Mouse (Mus musculus): ENCODE data around the gene Lsm11. TPM values are rescaled to one million over a fixed set of nuclear protein-coding genes. Genes with fewer than 3 reads are reported as not detected.
"Not testable (repeated sequence)": the region's sequence is repeated elsewhere in the genome, so short reads cannot be mapped to it uniquely, and the experiment has no call there.

Gene Lsm11
- polyA plus RNA-seq, 1 experiment from 2014 or later, result 15.8 TPM

- Histone ChIP-seq H3K27me3 (no peaks in the 10 kb centered on the region), H3K9ac (no peak overlapping the region), H3K4me2 (no peak overlapping the region), H3K4me1 (replicated peaks) (peaks cover 11% of the 10 kb centered on the region; the same call in 1 of the 2 replicates), H3K9me3 (no peaks in the 10 kb centered on the region), H3K27ac (no peak overlapping the region), H3K4me3 (no peak overlapping the region), H3K36me3 (peaks cover 43% of the 10 kb centered on the region)
- WGBS, result 96% methylated on average over 2 of the region's 2 CpGs
- no peak for ATAC-seq (ENCODE audit: low FRiP score)
These were observed 47.3 kb downstream of the Lsm11 start for GRCm38 (mm10) chr11:45897392-45897791.

- Histone ChIP-seq H3K4me3 (no peak overlapping the region), H3K27ac (no peak overlapping the region), H3K4me1 (replicated peaks) (no peaks in the 10 kb centered on the region), H3K4me2 (no peak overlapping the region), H3K36me3 (peaks cover 77% of the 10 kb centered on the region), H3K27me3 (no peaks in the 10 kb centered on the region), H3K9ac (no peak overlapping the region), H3K9me3 (no peaks in the 10 kb centered on the region)
- ATAC-seq (ENCODE audit: low FRiP score), result no peak
- 96% methylated on average over 5 of the region's 5 CpGs for WGBS
These were observed 51.8 kb downstream of the Lsm11 start for GRCm38 (mm10) chr11:45892861-45893360.

GRCm38 (mm10) chr11:45890423-45890822 is 54.3 kb downstream of the Lsm11 start:
- no peaks in the 10 kb centered on the region for H3K9me3 ChIP-seq
- H3K36me3 ChIP-seq, result peaks cover 71% of the 10 kb centered on the region
- no peak overlapping the region for H3K4me2 ChIP-seq
- H3K27ac ChIP-seq, result no peak overlapping the region
- H3K9ac ChIP-seq, result no peak overlapping the region
- no peak for ATAC-seq (ENCODE audit: low FRiP score)
- 95% methylated on average over 20 of the region's 20 CpGs for WGBS
- H3K4me1 ChIP-seq (replicated peaks), result peaks cover 12% of the 10 kb centered on the region
- H3K4me3 ChIP-seq, result no peak overlapping the region
- H3K27me3 ChIP-seq, result no peaks in the 10 kb centered on the region

- H3K4me3 ChIP-seq, result no peak overlapping the region
- H3K4me2 ChIP-seq, result no peak overlapping the region
- ATAC-seq (ENCODE audit: low FRiP score), result no peak
- no peak overlapping the region for H3K9ac ChIP-seq
- H3K9me3 ChIP-seq, result no peaks in the 10 kb centered on the region
- 89% methylated on average over 3 of the region's 3 CpGs for WGBS
- H3K4me1 ChIP-seq (replicated peaks), result peaks cover 12% of the 10 kb centered on the region
- H3K27me3 ChIP-seq, result no peaks in the 10 kb centered on the region
- no peak overlapping the region for H3K27ac ChIP-seq
- H3K36me3 ChIP-seq, result peaks cover 69% of the 10 kb centered on the region
These were observed 54.8 kb downstream of the Lsm11 start for GRCm38 (mm10) chr11:45889981-45890380.

- Histone ChIP-seq H3K9me3 (no peaks in the 10 kb centered on the region), H3K36me3 (peaks cover 59% of the 10 kb centered on the region), H3K9ac (no peak overlapping the region), H3K27me3 (no peaks in the 10 kb centered on the region), H3K27ac (no peak overlapping the region), H3K4me3 (no peak overlapping the region), H3K4me2 (no peak overlapping the region), H3K4me1 (replicated peaks) (peaks cover 13% of the 10 kb centered on the region)
- WGBS, result 89% methylated on average over 9 of the region's 9 CpGs
- no peak for ATAC-seq (ENCODE audit: low FRiP score)
These were observed 56.2 kb downstream of the Lsm11 start for GRCm38 (mm10) chr11:45888471-45889030.

- H3K36me3 ChIP-seq, result peaks cover 44% of the 10 kb centered on the region
- no peak overlapping the region for H3K9ac ChIP-seq
- no peaks in the 10 kb centered on the region for H3K9me3 ChIP-seq
- no peaks in the 10 kb centered on the region for H3K27me3 ChIP-seq
- no peak overlapping the region for H3K4me3 ChIP-seq
- H3K4me1 ChIP-seq (replicated peaks), result peaks cover 23% of the 10 kb centered on the region
- no peak overlapping the region for H3K4me2 ChIP-seq
- H3K27ac ChIP-seq, result peak overlapping the region; percentile 48; the same call in 1 of the 2 replicates
- WGBS, result 59% methylated on average over 5 of the region's 5 CpGs
- peak; percentile 57 for ATAC-seq (ENCODE audit: low FRiP score)
These were observed 58.1 kb downstream of the Lsm11 start for GRCm38 (mm10) chr11:45886596-45886995.

- H3K36me3 ChIP-seq, result peaks cover 36% of the 10 kb centered on the region
- H3K27me3 ChIP-seq, result no peaks in the 10 kb centered on the region
- no peaks in the 10 kb centered on the region for H3K9me3 ChIP-seq
- peaks cover 26% of the 10 kb centered on the region for H3K4me1 ChIP-seq (replicated peaks)
- H3K9ac ChIP-seq, result no peak overlapping the region
- H3K4me2 ChIP-seq, result no peak overlapping the region
- no peak overlapping the region for H3K4me3 ChIP-seq
- WGBS, result 67% methylated on average over 5 of the region's 5 CpGs
- no peak overlapping the region; the same call in 1 of the 2 replicates for H3K27ac ChIP-seq
- ATAC-seq (ENCODE audit: low FRiP score), result no peak
These were observed 59.0 kb downstream of the Lsm11 start for GRCm38 (mm10) chr11:45885606-45886230.

- 57% methylated on average over 4 of the region's 4 CpGs for WGBS
- no peak overlapping the region for H3K27ac ChIP-seq
- H3K36me3 ChIP-seq, result peaks cover 19% of the 10 kb centered on the region
- H3K4me3 ChIP-seq, result no peak overlapping the region
- H3K4me2 ChIP-seq, result no peak overlapping the region
- no peak overlapping the region for H3K9ac ChIP-seq
- H3K4me1 ChIP-seq (replicated peaks), result peaks cover 30% of the 10 kb centered on the region
- H3K27me3 ChIP-seq, result no peaks in the 10 kb centered on the region
- no peak for ATAC-seq (ENCODE audit: low FRiP score)
- no peaks in the 10 kb centered on the region for H3K9me3 ChIP-seq
These were observed 60.7 kb downstream of the Lsm11 start for GRCm38 (mm10) chr11:45884029-45884428.

GRCm38 (mm10) chr11:45883270-45883931 is 61.3 kb downstream of the Lsm11 start:
- H3K4me1 ChIP-seq (replicated peaks), result peaks cover 30% of the 10 kb centered on the region

GRCm38 (mm10) chr11:45881683-45882068 is 63.1 kb downstream of the Lsm11 start:
- H3K4me1 ChIP-seq (replicated peaks), result peaks cover 31% of the 10 kb centered on the region
- WGBS, result 33% methylated on average over 5 of the region's 5 CpGs

More at GRCm38 (mm10) chr11:45883270-45883931, 61.3 kb downstream of the Lsm11 start:
- H3K27me3 ChIP-seq, result no peaks in the 10 kb centered on the region
- no peaks in the 10 kb centered on the region for H3K9me3 ChIP-seq
- H3K4me3 ChIP-seq, result no peak overlapping the region
- 52% methylated on average over 8 of the region's 8 CpGs for WGBS
- no peak overlapping the region for H3K4me2 ChIP-seq
- no peak overlapping the region for H3K27ac ChIP-seq
- H3K36me3 ChIP-seq, result peaks cover 13% of the 10 kb centered on the region
- no peak for ATAC-seq (ENCODE audit: low FRiP score)
- no peak overlapping the region for H3K9ac ChIP-seq

GRCm38 (mm10) chr11:45881026-45881682 is 63.6 kb downstream of the Lsm11 start:
- H3K9me3 ChIP-seq, result no peaks in the 10 kb centered on the region
- no peak overlapping the region for H3K9ac ChIP-seq
- no peak for ATAC-seq (ENCODE audit: low FRiP score)
- 49% methylated on average over 6 of the region's 6 CpGs for WGBS
- H3K4me3 ChIP-seq, result no peak overlapping the region
- no peaks in the 10 kb centered on the region for H3K27me3 ChIP-seq
- no peak overlapping the region for H3K4me2 ChIP-seq
- peaks cover 6% of the 10 kb centered on the region; the same call in 1 of the 2 replicates for H3K36me3 ChIP-seq
- peaks cover 27% of the 10 kb centered on the region for H3K4me1 ChIP-seq (replicated peaks)
- H3K27ac ChIP-seq, result peak overlapping the region; percentile 8; the same call in 1 of the 2 replicates

More at GRCm38 (mm10) chr11:45881683-45882068, 63.1 kb downstream of the Lsm11 start:
- ATAC-seq (ENCODE audit: low FRiP score), result peak; percentile 65
- Histone ChIP-seq H3K9ac (no peak overlapping the region), H3K4me3 (no peak overlapping the region), H3K4me2 (no peak overlapping the region), H3K36me3 (peaks cover 6% of the 10 kb centered on the region; the same call in 1 of the 2 replicates), H3K27me3 (no peaks in the 10 kb centered on the region), H3K27ac (peak overlapping the region; percentile 60), H3K9me3 (no peaks in the 10 kb centered on the region)

- not testable (repeated sequence) for H3K4me2 ChIP-seq; ATAC-seq (ENCODE audit: low FRiP score); H3K27ac ChIP-seq; H3K9me3 ChIP-seq; H3K27me3 ChIP-seq; H3K9ac ChIP-seq; H3K4me3 ChIP-seq; H3K36me3 ChIP-seq
- peaks cover 21% of the 10 kb centered on the region for H3K4me1 ChIP-seq (replicated peaks)
- WGBS, result 78% methylated on average over 4 of the region's 4 CpGs
These were observed 65.4 kb downstream of the Lsm11 start for GRCm38 (mm10) chr11:45879366-45879765.

Measured in hindbrain, embryonic 13.5 days (tissue).